Mouse (Mus musculus) limb, embryonic 14.5 days (tissue): Measurements from ENCODE around the gene Dgka. TPM values are rescaled to one million over a fixed set of nuclear protein-coding genes. Genes with fewer than 3 reads are reported as not detected.

Experiments used
- ATAC-seq: fragments of 200-750 bp; cut with Nextera tagmentation; 2 replicates; pipeline ENCODE4 v1.8.0; 2017; ENCODE audit warnings: low read depth, moderate number of reproducible peaks, moderate TSS enrichment; ENCODE audit not compliant: low FRiP score
- DNase-seq: peaks from one replicate; pipeline ENCODE4 v3.0.0-alpha.2; 2015; ENCODE audit warnings: low spot score
- H3K27ac ChIP-seq: fragments of 300-500 bp; sonication (generic); replicated peaks from 2 replicates; pipeline ENCODE4 v1.5.1; 2014; ENCODE audit warnings: low read depth, mild to moderate bottlenecking, low read length, moderate library complexity, mixed read lengths
- H3K27me3 ChIP-seq: fragments of 300-500 bp; sonication (generic); 2 replicates; pipeline ENCODE4 v1.6.1; 2014; ENCODE audit warnings: low read length, mixed read lengths; ENCODE audit not compliant: control insufficient read depth, insufficient read depth
- H3K36me3 ChIP-seq: fragments of 300-500 bp; sonication (generic); 2 replicates; pipeline ENCODE4 v1.6.1; 2014; ENCODE audit warnings: mild to moderate bottlenecking, low read length, moderate library complexity, mixed read lengths; ENCODE audit not compliant: control insufficient read depth, insufficient read depth
- H3K4me1 ChIP-seq: fragments of 300-500 bp; sonication (generic); 2 replicates; pipeline ENCODE4 v1.6.1; 2014; ENCODE audit warnings: antibody characterized with exemption, low read length, mixed read lengths; ENCODE audit not compliant: control insufficient read depth, insufficient read depth
- H3K4me2 ChIP-seq: fragments of 300-500 bp; sonication (generic); replicated peaks from 2 replicates; pipeline ENCODE4 v1.6.1; 2014; ENCODE audit warnings: low read depth, mild to moderate bottlenecking, low read length, moderate library complexity; ENCODE audit not compliant: severe bottlenecking
- H3K4me3 ChIP-seq: fragments of 300-500 bp; sonication (generic); replicated peaks from 2 replicates; pipeline ENCODE4 v1.5.1; 2014; ENCODE audit warnings: low read length
- H3K9ac ChIP-seq: fragments of 300-500 bp; sonication (generic); 2 replicates; pipeline ENCODE4 v1.6.1; 2014; ENCODE audit warnings: mild to moderate bottlenecking, low read depth, low read length, moderate library complexity; ENCODE audit not compliant: severe bottlenecking
- H3K9me3 ChIP-seq: fragments of 300-500 bp; sonication (generic); 2 replicates; pipeline ENCODE4 v1.6.1; 2016; ENCODE audit warnings: low read length; ENCODE audit not compliant: control insufficient read depth
- POLR2A ChIP-seq: fragments of 200-500 bp; IDR thresholded peaks from 2 replicates; pipeline ENCODE4 v1.8.0; 2012; ENCODE audit warnings: inconsistent platforms, mild to moderate bottlenecking, moderate library complexity, borderline replicate concordance; ENCODE audit not compliant: insufficient read depth, insufficient read length; ENCODE audit errors: extremely low read depth
- WGBS: fragments of 180-500 bp; shearing (Covaris S2); extraction: QIAGEN DNeasy Blood & Tissue Kit; methylation state at CpG from one replicate; pipeline ENCODE4 v1.1.7; 2014; 5-methylcytosine and 5-hydroxymethylcytosine counted together
- polyA plus RNA-seq, 2 experiments: library from polyadenylated mRNA; depleted of rRNA in 1 of 2; stranded (reverse) in 1 of 2; unstranded in 1 of 2; fragments of >200 nt; fragmentation: Nextera tagmentation in 1 of 2; extraction: Ambion mirVana in 1 of 2; gene quantifications; 2 replicates each; pipeline versions ENCODE4 v1.2.1 to v1.2.3; 2012 to 2014

Gene Dgka
- polyA plus RNA-seq, 2 experiments: 19.9 to 26.6 TPM

GRCm38 (mm10) chr10:128705317-128705693 is 39.4 kb downstream of the Dgka start:
- Histone ChIP-seq H3K36me3 (peaks cover 31% of the 10 kb centered on the region), H3K4me3 (peak overlapping the region; percentile 66), H3K9me3 (no peaks in the 10 kb centered on the region), H3K4me1 (peaks cover 7% of the 10 kb centered on the region), H3K27ac (peak overlapping the region; percentile 77), H3K4me2 (peak overlapping the region; percentile 63), H3K9ac (peak overlapping the region; percentile 31; the same call in 1 of the 2 replicates), H3K27me3 (no peaks in the 10 kb centered on the region)
- no peak for DNase-seq
- TF ChIP-seq POLR2A: no peak
- 14% methylated on average over 11 of the region's 11 CpGs for WGBS
- ATAC-seq: peak; percentile 18

- peaks cover 36% of the 10 kb centered on the region for H3K36me3 ChIP-seq
- peak within 1 kb of the TSS; percentile 93 for H3K27ac ChIP-seq
- peak within 1 kb of the TSS; percentile 70 for H3K9ac ChIP-seq
- H3K4me3 ChIP-seq: peak within 1 kb of the TSS; percentile 66
- peak within 1 kb of the TSS; percentile 63 for H3K4me2 ChIP-seq
- ATAC-seq (peak; percentile 95), DNase-seq (peak; percentile 92)
- H3K27me3 ChIP-seq: no peaks in the 10 kb centered on the region
- under 1% methylated on average over 58 of the region's 62 CpGs for WGBS
- no peaks in the 10 kb centered on the region for H3K9me3 ChIP-seq
- TF ChIP-seq POLR2A: peak; percentile 73; the same call in 1 of the 2 replicates
- peaks cover 7% of the 10 kb centered on the region for H3K4me1 ChIP-seq
These were observed 40.0 kb downstream of the Dgka start, which contains the start of gene Cdk2 for GRCm38 (mm10) chr10:128704491-128705316. TSS of gene Cdk2 (minus strand) at chr10:128705031.

GRCm38 (mm10) chr10:128703895-128704294 is 40.8 kb downstream of the Dgka start, which contains the start of gene Pmel:
TSS of gene Pmel (plus strand) at chr10:128704195.
- H3K27ac ChIP-seq: peak within 1 kb of the TSS; percentile 93
- peak within 1 kb of the TSS; percentile 66 for H3K4me3 ChIP-seq
- peaks cover 7% of the 10 kb centered on the region for H3K4me1 ChIP-seq
- no peak for DNase-seq
- H3K36me3 ChIP-seq: peaks cover 44% of the 10 kb centered on the region
- H3K4me2 ChIP-seq: peak within 1 kb of the TSS; percentile 63
- H3K27me3 ChIP-seq: no peaks in the 10 kb centered on the region
- H3K9ac ChIP-seq: peak within 1 kb of the TSS; percentile 70
- no peak for TF ChIP-seq POLR2A
- no peaks in the 10 kb centered on the region for H3K9me3 ChIP-seq
- ATAC-seq: no peak
- 12% methylated on average over 4 of the region's 4 CpGs for WGBS

GRCm38 (mm10) chr10:128702328-128703007 is 42.2 kb downstream of the Dgka start:
- no peak for TF ChIP-seq POLR2A
- H3K9ac ChIP-seq: no peak overlapping the region
- H3K4me2 ChIP-seq: no peak overlapping the region
- H3K4me3 ChIP-seq: no peak overlapping the region
- H3K36me3 ChIP-seq: peaks cover 53% of the 10 kb centered on the region
- ATAC-seq: no peak
- peaks cover 7% of the 10 kb centered on the region for H3K4me1 ChIP-seq
- H3K27me3 ChIP-seq: no peaks in the 10 kb centered on the region
- H3K9me3 ChIP-seq: no peaks in the 10 kb centered on the region
- no peak for DNase-seq
- 84% methylated on average over 6 of the region's 6 CpGs for WGBS
- no peak overlapping the region for H3K27ac ChIP-seq

- peaks cover 10% of the 10 kb centered on the region for H3K4me1 ChIP-seq
- no peaks in the 10 kb centered on the region for H3K27me3 ChIP-seq
- no peak overlapping the region for H3K9ac ChIP-seq
- H3K27ac ChIP-seq: no peak overlapping the region
- ATAC-seq (no peak), DNase-seq (peak; percentile 44)
- peaks cover 56% of the 10 kb centered on the region for H3K36me3 ChIP-seq
- no peak overlapping the region for H3K4me3 ChIP-seq
- TF ChIP-seq POLR2A: no peak
- H3K9me3 ChIP-seq: no peaks in the 10 kb centered on the region
- no peak overlapping the region for H3K4me2 ChIP-seq
- 89% methylated on average over 5 of the region's 5 CpGs for WGBS
These were observed 43.9 kb downstream of the Dgka start for GRCm38 (mm10) chr10:128700712-128701111.
